In the genomic region with DNA sequence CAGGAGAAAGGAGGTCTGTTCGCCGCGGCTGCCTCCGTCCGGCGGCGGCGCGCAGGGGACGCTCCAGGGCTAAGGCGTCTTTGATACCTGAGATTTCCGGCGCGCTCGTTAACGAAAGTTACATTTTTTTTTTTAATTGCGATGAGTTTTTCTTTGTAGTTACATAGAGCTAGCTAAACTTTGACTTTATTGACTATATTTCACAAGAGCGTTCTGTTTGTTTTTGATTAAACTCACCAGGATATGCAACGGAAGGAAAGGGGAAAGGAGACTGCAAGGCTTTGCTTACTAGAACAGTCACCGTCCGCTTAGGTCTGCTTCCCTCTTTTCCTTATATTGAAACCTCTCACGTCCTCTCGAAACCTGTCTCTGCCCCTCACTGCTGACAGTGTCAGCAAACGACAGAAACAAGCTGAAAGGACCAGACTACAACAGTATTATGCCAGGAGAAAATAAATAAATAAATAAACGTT, we compare ENCODE assay signal across 8 mouse cellular contexts. TPM values are rescaled to one million over a fixed set of nuclear protein-coding genes. Genes with fewer than 3 reads are reported as not detected.
DNase-seq lines count a peak whose midpoint lies in the region; ATAC-seq and TF ChIP-seq lines count a peak whose summit lies in the region.

A gene (minus strand): TSS at position 25 of the 473 bp plus-strand sequence.

- TF ChIP-seq CTCF in bone marrow, adult 2 months (IDR thresholded peaks at IDR 0.05; ENCODE audit: control insufficient read depth, insufficient read depth, low read length), result no peak

- no peaks in the 10 kb centered on the region for H3K4me1 ChIP-seq in bone marrow, adult 2 months (ENCODE audit: control insufficient read depth, insufficient read depth, low read length)
- peaks cover 7% of the 10 kb centered on the region; the same call in 1 of the 2 replicates for H3K4me1 ChIP-seq in heart, embryonic 11.5 days (ENCODE audit: control insufficient read depth, insufficient read depth, low read length)
- peaks cover 7% of the 10 kb centered on the region; the same call in 1 of the 2 replicates for H3K4me1 ChIP-seq in midbrain, embryonic 14.5 days (ENCODE audit: control insufficient read depth, insufficient read depth, low read length)

- H3K27me3 ChIP-seq in heart, embryonic 11.5 days (ENCODE audit: control insufficient read depth, insufficient read depth, low read length), result no peaks in the 10 kb centered on the region
- no peaks in the 10 kb centered on the region; the same call in 1 of the 2 replicates for H3K27me3 ChIP-seq in midbrain, embryonic 14.5 days (ENCODE audit: control insufficient read depth, insufficient read depth, low read length)

- peak in 1 of 2 experiments; percentile 9 for DNase-seq in layer of hippocampus, adult 18-20 months (ENCODE audit: low spot score in 2 of 2)
- DNase-seq in layer of hippocampus, adult 9-11 months, result no peak
- no peak for DNase-seq in left cerebral cortex, adult 8-10 months (ENCODE audit: low spot score in 2 of 2)
- DNase-seq in midbrain, embryonic 14.5 days, result no peak
- DNase-seq in right cerebral cortex, postnatal 14 days, result no peak

- H3K4me3 ChIP-seq in bone marrow, adult 2 months (replicated peaks; ENCODE audit: control insufficient read depth, low read depth, low read length), result peak within 1 kb of the TSS; percentile 75
- H3K4me3 ChIP-seq in heart, embryonic 11.5 days (ENCODE audit: low read depth, low read length), result peak within 1 kb of the TSS; percentile 88
- peak within 1 kb of the TSS; percentile 98 for H3K4me3 ChIP-seq in midbrain, embryonic 14.5 days (replicated peaks; ENCODE audit: low read depth, low read length)

- TF ChIP-seq POLR2A in bone marrow, adult 2 months (IDR thresholded peaks at IDR 0.05; ENCODE audit: borderline replicate concordance, control insufficient read depth, low read depth, low read length), result no peak

- H3K27ac ChIP-seq in bone marrow, adult 2 months (ENCODE audit: control insufficient read depth, insufficient read depth, low read depth, low read length, poor library complexity), result peak within 1 kb of the TSS; percentile 26; the same call in 1 of the 2 replicates
- peak within 1 kb of the TSS; percentile 98 for H3K27ac ChIP-seq in heart, embryonic 11.5 days (ENCODE audit: low read depth, low read length)
- peak within 1 kb of the TSS; percentile 99 for H3K27ac ChIP-seq in midbrain, embryonic 14.5 days (replicated peaks; ENCODE audit: low read depth, low read length)

- under 1% methylated on average over 25 of the region's 25 CpGs for WGBS in bone marrow, adult 2 months
- under 1% methylated on average over 25 of the region's 25 CpGs for WGBS in heart, embryonic 11.5 days (ENCODE audit: insufficient replicate concordance)
- under 1% methylated on average over 25 of the region's 25 CpGs for WGBS in midbrain, embryonic 14.5 days

- no peak; the same call in 1 of the 2 replicates for ATAC-seq in heart, embryonic 11.5 days (replicated peaks; ENCODE audit: insufficient number of reproducible peaks, low FRiP score, low TSS enrichment)
- ATAC-seq in midbrain, embryonic 14.5 days (ENCODE audit: low FRiP score, low TSS enrichment), result no peak
- no peak for ATAC-seq in megakaryocyte progenitor cell, adult 5-6 weeks (replicated peaks; ENCODE audit: poor library complexity)

- peak within 1 kb of the TSS; percentile 91 for H3K9ac ChIP-seq in heart, embryonic 11.5 days (ENCODE audit: low read depth, low read length)
- H3K9ac ChIP-seq in midbrain, embryonic 14.5 days (replicated peaks; ENCODE audit: low read length), result peak within 1 kb of the TSS; percentile 98

- H3K36me3 ChIP-seq in heart, embryonic 11.5 days (ENCODE audit: control insufficient read depth, insufficient read depth, low read length), result no peaks in the 10 kb centered on the region
- no peaks in the 10 kb centered on the region for H3K36me3 ChIP-seq in midbrain, embryonic 14.5 days (ENCODE audit: control insufficient read depth, insufficient read depth, low read length)

- no peaks in the 10 kb centered on the region for H3K9me3 ChIP-seq in heart, embryonic 11.5 days (replicated peaks; ENCODE audit: control insufficient read depth, low read length)
- no peaks in the 10 kb centered on the region for H3K9me3 ChIP-seq in midbrain, embryonic 14.5 days (ENCODE audit: control insufficient read depth, low read length)

- peak within 1 kb of the TSS; percentile 93 for H3K4me2 ChIP-seq in heart, embryonic 11.5 days
- peak within 1 kb of the TSS; percentile 78 for H3K4me2 ChIP-seq in midbrain, embryonic 14.5 days (ENCODE audit: low read length)

RNA-seq across cellular contexts. Expression of the gene that starts here (rescaled TPM):
- total RNA-seq in layer of hippocampus, adult 18-20 months (2021), result 10 to 100 TPM; 59.6 to 60.6 TPM
- 2.4 and 5.5 TPM in 2 replicates for polyA plus RNA-seq in bone marrow, adult 2 months (2011; ENCODE audit: insufficient read depth, insufficient read length, low replicate concordance, missing spikeins)
- 37.3 and 38.7 TPM in 2 replicates for polyA plus RNA-seq in heart, embryonic 11.5 days (2014; fragmentation: Nextera tagmentation; extraction: Ambion mirVana)
- 100 to 1,000 TPM in 3 of 4 experiments, 10 to 100 TPM in 1; 98.0 to 109 (median 107) TPM for total RNA-seq in left cerebral cortex, adult 8-10 months (2022)
- 142 and 160 TPM in 2 replicates for polyA plus RNA-seq in midbrain, embryonic 14.5 days (2014; fragmentation: Nextera tagmentation; extraction: Ambion mirVana)
- 9.0 and 15.0 TPM in 2 replicates for total RNA-seq in megakaryocyte progenitor cell, adult 5-6 weeks (2015)
- 4.2 and 7.1 TPM in 2 replicates for total RNA-seq in megakaryocyte progenitor cell, adult 5-6 weeks (2017)

Comparison
In these comparisons a context has a peak if more than half of its experiments do, and no peak if none do; other contexts are left out.
1. H3K27ac ChIP-seq: peak in every context shown above with its lines; median percentile 99 in midbrain, embryonic 14.5 days; 98 in heart, embryonic 11.5 days; 26 in bone marrow, adult 2 months.